Mouse (Mus musculus) retina, postnatal 7 days (tissue): Measurements from ENCODE around the gene Tmx2.

Experiments
- DNase-seq: peaks from one replicate; pipeline ENCODE4 v3.0.0-alpha.2; 2012; ENCODE audit warnings: low read depth, low spot score

Gene Tmx2

GRCm38 (mm10) chr2:84638428-84639220 is 40.3 kb downstream of the Tmx2 start:
- no peak for DNase-seq

- DNase-seq: no peak
Measured at GRCm38 (mm10) chr2:84637452-84638165, 41.3 kb downstream of the Tmx2 start.

GRCm38 (mm10) chr2:84636231-84636741 is 42.7 kb downstream of the Tmx2 start:
- no peak for DNase-seq

- peak; percentile 39 for DNase-seq
Measured at GRCm38 (mm10) chr2:84635611-84636010, 43.3 kb downstream of the Tmx2 start.

- DNase-seq: no peak
Measured at GRCm38 (mm10) chr2:84634934-84635482, 43.9 kb downstream of the Tmx2 start.

- no peak for DNase-seq
Measured at GRCm38 (mm10) chr2:84634006-84634405, 44.9 kb downstream of the Tmx2 start.

- DNase-seq: no peak
Measured at GRCm38 (mm10) chr2:84632999-84633398, 45.9 kb downstream of the Tmx2 start.

GRCm38 (mm10) chr2:84632001-84632400 is 46.9 kb downstream of the Tmx2 start:
- no peak for DNase-seq

GRCm38 (mm10) chr2:84627036-84627435 is 51.9 kb downstream of the Tmx2 start:
- no peak for DNase-seq

GRCm38 (mm10) chr2:84626366-84626975 is 52.5 kb downstream of the Tmx2 start:
- DNase-seq: no peak

- DNase-seq: no peak
Measured at GRCm38 (mm10) chr2:84624201-84624600, 54.7 kb downstream of the Tmx2 start.

GRCm38 (mm10) chr2:84623428-84624119 is 55.4 kb downstream of the Tmx2 start:
- DNase-seq: no peak

GRCm38 (mm10) chr2:84622668-84623067 is 56.3 kb downstream of the Tmx2 start:
- DNase-seq: no peak
